Mouse (Mus musculus): Measurements from ENCODE around the gene Klk11. TPM values are rescaled to one million over a fixed set of nuclear protein-coding genes. Genes with fewer than 3 reads are reported as not detected.

Gene Klk11
- not detected for total RNA-seq (2021)
- long read RNA-seq, experiment 1, result 0 reads
- long read RNA-seq, experiment 2, result 0 reads

DNA sequence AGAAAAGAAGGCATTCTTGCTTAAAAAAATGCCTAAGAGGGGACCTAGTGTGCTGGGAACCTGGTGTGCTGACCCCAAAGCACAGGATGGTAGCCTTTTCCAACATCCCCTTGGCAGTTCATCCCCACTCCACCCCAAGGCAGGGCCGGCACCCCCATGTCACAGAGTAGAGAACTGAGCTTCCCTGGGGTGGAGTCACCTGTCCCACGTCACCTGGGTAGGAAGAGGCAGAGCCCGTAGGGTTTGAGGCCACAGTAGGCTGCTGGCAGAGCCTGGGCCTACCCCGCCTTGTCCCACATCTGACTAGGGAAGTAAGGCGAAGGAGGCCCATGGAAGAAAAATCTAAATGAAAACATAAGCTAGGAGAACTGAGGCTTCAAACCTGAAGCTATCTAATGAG lies at the start of gene Klk11:
Klk11 (plus strand) TSS at position 241 of the 400 bp plus-strand sequence.
- DNase-seq, result no peak

GRCm38 (mm10) chr7:43747788-43748187 lies 26.6 kb upstream of the Klk11 start:
- DNase-seq, result no peak

DNA sequence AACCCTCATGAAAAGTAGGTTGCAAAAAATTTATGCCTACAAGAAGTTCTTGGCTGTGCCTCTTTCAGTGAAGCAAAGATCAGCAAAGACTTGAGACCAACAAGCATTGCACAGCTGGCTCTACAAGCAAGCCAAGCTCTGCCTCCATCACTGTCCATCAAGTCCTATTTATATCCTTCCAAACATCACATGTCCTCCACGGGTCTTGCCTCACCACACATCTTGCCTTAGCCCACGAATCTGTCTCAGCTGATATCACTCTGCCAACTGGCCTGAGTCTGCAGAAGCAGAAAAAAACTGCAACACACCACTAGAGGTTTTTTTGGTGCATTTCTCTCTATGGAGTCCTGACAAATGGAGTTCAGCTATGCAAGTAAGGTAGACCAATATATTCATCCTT lies 21.6 kb upstream of the Klk11 start:
- DNase-seq, result no peak

DNA sequence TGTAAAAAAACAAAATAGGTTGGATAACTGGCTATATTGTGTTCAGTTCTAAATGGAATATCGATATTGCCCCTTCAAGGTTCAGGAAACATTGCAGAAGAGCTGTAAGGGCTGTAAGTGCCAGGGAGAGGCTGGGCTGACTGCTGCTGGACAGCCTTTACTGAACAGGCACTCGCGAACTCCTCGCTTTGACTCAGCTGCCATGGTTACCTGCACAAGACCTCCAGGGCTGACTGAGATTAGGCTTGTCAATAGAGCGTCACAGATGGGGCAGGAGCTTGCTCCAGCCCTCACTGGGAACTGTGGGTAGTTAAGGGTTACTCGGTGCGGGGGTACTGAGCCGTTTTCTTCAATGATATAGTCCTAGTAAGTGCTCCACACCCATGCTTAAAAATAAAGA lies 7.9 kb upstream of the Klk11 start:
- DNase-seq, result no peak

DNA sequence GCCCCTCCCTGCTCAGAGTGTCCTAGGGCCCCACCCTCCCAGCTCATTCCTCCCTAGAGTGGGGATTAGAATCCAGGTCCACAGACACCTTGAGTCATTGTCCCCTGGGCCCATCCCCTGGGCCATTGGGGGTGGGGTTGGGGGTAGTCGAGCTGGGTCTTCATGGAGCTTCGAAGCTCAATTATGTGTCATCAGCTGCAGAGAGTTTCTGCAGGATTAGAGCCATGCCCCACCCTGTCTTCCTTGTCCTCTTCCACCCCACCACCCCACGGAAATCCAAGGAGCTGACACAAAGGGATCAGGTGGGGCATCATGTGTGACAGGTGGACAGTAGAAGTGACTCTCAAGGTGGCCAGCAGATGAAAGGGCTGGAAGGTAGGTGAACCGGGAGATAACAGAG lies 5.8 kb upstream of the Klk11 start, which contains the start of gene Klk12:
Klk12 (plus strand) TSS at position 301 of the 400 bp plus-strand sequence.
- DNase-seq, result no peak

DNA sequence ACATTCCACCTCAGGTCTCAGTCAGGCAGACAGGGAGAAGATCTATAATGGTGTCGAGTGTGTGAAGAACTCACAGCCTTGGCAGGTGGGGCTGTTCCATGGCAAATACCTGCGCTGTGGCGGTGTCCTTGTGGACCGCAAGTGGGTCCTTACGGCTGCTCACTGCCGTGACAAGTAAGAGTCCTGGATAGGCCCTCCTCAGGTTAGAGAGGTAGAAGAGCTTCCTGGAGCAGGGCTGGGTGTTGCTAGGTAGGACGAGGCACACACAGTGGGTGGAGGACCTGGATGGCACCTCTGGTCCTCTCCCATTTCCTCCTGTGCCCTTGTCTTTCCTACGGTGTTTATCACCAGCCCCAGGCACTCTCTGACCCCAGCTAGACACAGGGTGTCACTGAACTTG lies 4.8 kb upstream of the Klk11 start:
- DNase-seq, result no peak

DNA sequence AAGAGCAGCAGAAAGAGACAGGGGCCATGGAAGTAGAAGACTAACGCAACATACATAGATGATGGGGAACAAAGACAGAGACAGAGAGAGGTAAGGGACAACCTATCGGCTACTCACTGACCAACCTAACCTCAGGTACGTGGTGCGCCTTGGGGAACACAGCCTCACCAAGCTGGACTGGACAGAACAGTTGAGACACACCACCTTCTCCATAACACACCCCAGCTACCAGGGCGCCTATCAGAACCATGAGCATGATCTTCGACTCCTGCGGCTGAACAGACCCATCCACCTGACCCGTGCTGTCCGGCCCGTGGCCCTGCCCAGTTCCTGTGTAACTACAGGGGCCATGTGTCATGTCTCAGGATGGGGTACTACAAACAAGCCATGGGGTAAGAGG lies 3.7 kb upstream of the Klk11 start:
- no peak for DNase-seq

DNA sequence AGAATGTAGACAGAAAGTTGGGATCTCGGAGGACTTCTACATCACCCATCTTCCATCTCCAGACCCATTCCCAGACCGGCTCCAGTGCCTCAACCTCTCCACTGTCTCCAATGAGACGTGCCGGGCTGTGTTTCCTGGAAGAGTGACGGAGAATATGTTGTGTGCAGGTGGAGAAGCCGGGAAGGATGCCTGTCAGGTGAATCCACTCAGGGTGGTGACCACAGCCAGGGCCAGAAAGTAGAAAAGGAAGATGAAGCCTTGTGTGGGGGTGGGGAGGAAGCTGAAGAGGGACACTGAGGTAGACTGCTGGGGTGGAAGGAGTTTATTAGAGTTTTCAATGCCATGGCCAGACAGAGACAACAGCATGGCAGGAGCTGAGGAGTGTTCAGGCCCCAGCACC lies 2.5 kb upstream of the Klk11 start:
- DNase-seq, result no peak

- no peak for DNase-seq
Observed at GRCm38 (mm10) chr7:43772901-43773300, 1.5 kb upstream of the Klk11 start.

GRCm38 (mm10) chr7:43774802-43775201 lies 398 bp downstream of the Klk11 start:
- DNase-seq, result no peak

GRCm38 (mm10) chr7:43775311-43776057 lies 1.1 kb downstream of the Klk11 start:
- DNase-seq, result no peak

DNA sequence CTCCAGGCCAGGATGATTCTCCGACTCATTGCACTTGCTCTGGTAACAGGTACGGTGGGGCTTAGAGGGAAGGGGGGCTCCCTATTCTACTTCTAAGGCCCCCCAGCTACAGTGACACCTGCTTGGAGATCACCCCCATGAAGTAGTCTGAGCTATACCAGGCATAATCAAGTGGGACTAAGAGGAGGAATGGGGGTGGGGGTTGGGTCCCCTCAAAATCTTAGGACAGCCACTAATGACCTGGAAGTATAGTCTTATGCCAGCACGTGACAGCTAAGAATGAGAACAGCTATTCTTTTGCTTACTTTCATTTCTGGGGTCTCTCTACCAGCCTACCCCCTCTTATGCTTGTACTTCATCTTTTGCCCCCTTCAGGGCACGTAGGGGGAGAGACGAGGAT lies 2.1 kb downstream of the Klk11 start:
- no peak for DNase-seq

- no peak for DNase-seq
Observed at GRCm38 (mm10) chr7:43777423-43777822, 3.0 kb downstream of the Klk11 start.

- DNase-seq, result no peak
Observed at GRCm38 (mm10) chr7:43778176-43778970, 4.0 kb downstream of the Klk11 start.

DNA sequence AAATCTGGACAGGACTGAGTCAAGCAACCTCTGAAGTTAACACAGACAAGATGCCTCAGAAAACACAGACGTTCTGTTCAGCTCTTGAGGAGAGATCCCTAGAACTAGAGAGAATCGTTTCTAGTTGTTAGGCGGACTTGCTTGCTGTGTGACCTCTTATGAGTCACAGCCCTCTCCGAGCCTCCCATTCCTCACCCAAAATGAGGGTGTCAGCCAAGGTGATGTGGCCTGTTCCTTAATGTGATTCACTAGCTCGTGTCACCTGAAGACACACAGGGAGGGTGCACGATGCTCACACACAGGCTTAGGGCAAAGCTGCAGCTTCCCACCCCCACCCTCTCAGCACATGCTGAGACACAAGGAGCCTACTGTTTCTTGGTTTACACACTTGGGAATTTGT lies 5.8 kb downstream of the Klk11 start:
- DNase-seq, result no peak

GRCm38 (mm10) chr7:43780746-43781145 lies 6.3 kb downstream of the Klk11 start, which contains the start of gene Klk10:
Klk10 (plus strand) TSS chr7:43781035.
- DNase-seq, result no peak

DNA sequence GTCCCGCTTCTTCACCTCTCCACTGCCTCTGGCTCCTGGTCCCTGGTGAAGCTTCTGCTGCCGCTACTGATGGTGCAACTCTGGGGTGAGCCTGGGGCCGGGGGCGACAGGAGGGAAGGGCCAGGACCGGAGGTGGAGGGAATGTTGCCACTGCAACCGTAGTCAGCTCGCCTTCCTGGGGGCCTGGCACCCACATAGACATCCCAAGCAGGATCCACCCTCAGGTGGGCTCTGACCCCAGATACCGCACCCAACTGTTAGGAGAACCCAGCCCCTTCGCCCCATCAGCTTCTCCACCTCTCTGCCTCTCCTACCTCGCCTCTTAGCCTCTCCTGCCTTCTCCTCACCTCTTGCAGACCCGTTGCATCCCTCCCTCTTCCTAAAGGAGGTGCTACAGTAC lies 7.1 kb downstream of the Klk11 start:
- DNase-seq, result no peak

DNA sequence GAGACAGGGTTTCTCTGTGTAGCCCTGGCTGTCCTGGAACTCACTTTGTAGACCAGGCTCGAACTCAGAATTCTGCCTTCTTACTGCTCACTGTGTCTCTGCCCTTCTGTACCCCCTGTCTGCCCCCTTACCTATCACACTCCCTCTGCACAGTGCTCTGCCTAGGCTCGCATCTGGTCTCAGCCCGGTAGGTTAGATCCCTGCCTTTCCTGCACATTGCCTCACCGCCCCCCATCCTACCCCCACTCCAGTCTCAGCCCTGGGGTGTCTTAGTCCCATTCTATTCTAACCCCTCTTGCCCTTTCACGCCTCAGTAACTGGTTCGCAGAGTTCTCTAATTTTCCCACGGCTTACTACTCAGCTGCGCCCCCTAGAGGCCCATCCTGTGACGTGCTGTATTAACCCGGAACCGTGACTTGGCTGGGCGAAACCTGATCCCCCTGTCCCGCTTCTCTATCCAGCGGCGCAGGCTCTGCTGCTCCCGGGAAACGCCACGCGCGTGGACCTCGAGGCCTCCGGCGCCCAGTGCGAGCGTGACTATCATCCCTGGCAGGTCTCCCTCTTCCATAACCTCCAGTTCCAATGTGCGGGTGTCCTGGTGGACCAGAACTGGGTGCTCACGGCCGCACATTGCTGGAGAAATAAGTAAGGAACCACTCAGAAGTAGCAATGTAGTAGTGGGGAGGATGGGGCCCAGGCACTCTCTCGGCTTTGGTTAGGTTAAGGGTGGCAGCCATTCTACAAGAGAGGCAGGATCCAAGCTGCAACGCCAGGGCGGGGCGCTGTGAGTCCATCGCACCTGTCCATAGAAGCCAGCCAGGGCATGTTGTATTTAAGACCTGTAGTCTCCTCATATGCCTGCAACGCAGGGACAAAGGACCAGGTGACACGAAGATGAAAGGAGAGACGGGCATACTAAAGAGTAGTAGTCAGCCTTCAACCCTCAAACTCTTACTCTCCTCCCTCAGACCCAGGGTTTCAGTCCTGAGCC lies 8.2 kb downstream of the Klk11 start:
- DNase-seq, result peak; percentile 74 to 84

- DNase-seq, result peak; percentile 56 to 68
Observed at GRCm38 (mm10) chr7:43785286-43785685, 10.9 kb downstream of the Klk11 start.

GRCm38 (mm10) chr7:43788096-43788495 lies 13.7 kb downstream of the Klk11 start:
- DNase-seq, result no peak

DNA sequence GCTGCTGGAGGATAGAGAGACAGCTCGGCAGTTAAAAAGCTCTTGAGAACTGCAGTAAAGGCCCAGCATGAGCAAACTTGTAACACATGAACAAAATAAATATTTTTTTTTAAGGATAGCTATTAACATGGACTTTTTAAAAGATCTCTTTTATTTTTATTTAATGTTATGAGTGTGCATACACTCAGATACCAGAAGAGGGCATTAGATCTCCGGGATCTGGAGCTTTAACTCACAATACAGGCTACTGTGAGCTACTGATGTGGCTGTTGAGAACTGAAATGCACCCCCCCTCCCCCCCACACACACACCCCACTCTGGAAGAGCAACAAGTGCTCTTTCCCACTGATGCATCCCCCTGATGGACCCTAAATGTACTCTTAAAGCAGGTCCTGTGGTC lies 14.9 kb downstream of the Klk11 start:
- DNase-seq, result no peak

DNA sequence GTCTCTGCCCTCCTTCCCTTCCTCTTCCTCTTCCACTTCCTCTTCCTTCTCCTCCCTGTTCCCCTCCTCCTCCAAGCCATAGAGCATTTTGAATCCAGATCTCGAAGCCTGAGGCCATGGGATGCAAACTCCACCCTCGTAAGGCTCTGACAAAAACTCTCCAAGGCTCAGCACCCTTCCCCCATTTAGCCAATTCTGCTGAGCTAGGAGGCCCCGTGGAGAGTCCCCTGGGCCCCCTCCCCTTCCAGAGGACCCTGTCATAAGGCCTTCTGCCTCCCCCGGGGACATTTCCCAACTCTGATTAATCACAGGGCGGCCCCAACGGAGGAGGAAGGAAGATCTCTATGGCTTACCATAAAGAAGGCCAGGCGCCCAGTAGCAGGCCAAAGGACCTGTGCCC lies 17.2 kb downstream of the Klk11 start, which contains the start of gene Klk9:
Klk9 (plus strand) TSS at position 301 of the 400 bp plus-strand sequence.
- DNase-seq, result no peak

Data from adrenal gland, postnatal 36 days (tissue).